Comparison of ENCODE assay signal across 11 mouse cellular contexts in genomic region chr9:59706850-59707825, GRCm38 (mm10). TPM values are rescaled to one million over a fixed set of nuclear protein-coding genes. Genes with fewer than 3 reads are reported as not detected.
DNase-seq lines count a peak whose midpoint lies in the region; ATAC-seq and TF ChIP-seq lines count a peak whose summit lies in the region.
"Had no signal": no experiment of that assay in that cellular context is flagged by ENCODE, and none has a peak within 500 bp of the region (broad histone marks: within the 10 kb centered on the region; RNA-seq: fewer than 3 reads in every experiment).

No protein-coding gene starts in this region.

- H3K4me1 ChIP-seq in bone marrow, adult 2 months (ENCODE audit: control insufficient read depth, insufficient read depth, low read length): no peaks in the 10 kb centered on the region; the same call in 1 of the 2 replicates
- peaks cover 8% of the 10 kb centered on the region; the same call in 1 of the 2 replicates for H3K4me1 ChIP-seq in lung, postnatal 0 days (ENCODE audit: insufficient read depth, low read depth, low read length)
- no peaks in the 10 kb centered on the region for H3K4me1 ChIP-seq in neural tube, embryonic 15.5 days
- H3K4me1 ChIP-seq: liver, embryonic 15.5 days had no signal

- DNase-seq in kidney, adult 8-10 months: peak; percentile 54 to 66
- DNase-seq in kidney, postnatal 10 days: no peak
- DNase-seq in lung, postnatal 0 days (ENCODE audit: low spot score): peak; percentile 95
- peak; percentile 29 for DNase-seq in thymus, postnatal 0 days (ENCODE audit: low spot score)
- no peak for DNase-seq in adrenal gland, adult 2 months
- DNase-seq in cerebellum, adult 18-20 months: no peak
- DNase-seq: embryo, embryonic 11 days; right cerebral cortex, adult 18-20 months had no signal

- H3K4me2 ChIP-seq in lung, postnatal 0 days (replicated peaks; ENCODE audit: low read depth, low read length): no peak overlapping the region
- no peak overlapping the region for H3K4me2 ChIP-seq in neural tube, embryonic 15.5 days
- H3K4me2 ChIP-seq: liver, embryonic 15.5 days had no signal

- WGBS in bone marrow, adult 2 months: 40% methylated on average over 10 of the region's 10 CpGs
- WGBS in lung, postnatal 0 days: 33% methylated on average over 10 of the region's 10 CpGs
- 74% methylated on average over 10 of the region's 10 CpGs for WGBS in neural tube, embryonic 15.5 days

- no peak for TF ChIP-seq POLR2A in bone marrow, adult 2 months (IDR thresholded peaks at IDR 0.05; ENCODE audit: borderline replicate concordance, control insufficient read depth, low read depth, low read length)

- no peaks in the 10 kb centered on the region for H3K27me3 ChIP-seq in lung, postnatal 0 days (replicated peaks; ENCODE audit: insufficient read depth, low read length)
- no peaks in the 10 kb centered on the region for H3K27me3 ChIP-seq in neural tube, embryonic 15.5 days (replicated peaks)

- H3K27ac ChIP-seq in bone marrow, adult 2 months (ENCODE audit: control insufficient read depth, insufficient read depth, low read depth, low read length, poor library complexity): peak overlapping the region; percentile 16
- peak overlapping the region; percentile 91 for H3K27ac ChIP-seq in lung, postnatal 0 days (ENCODE audit: low read length)
- no peak overlapping the region for H3K27ac ChIP-seq in neural tube, embryonic 15.5 days (replicated peaks)
- H3K27ac ChIP-seq: liver, embryonic 15.5 days had no signal

- ATAC-seq in lung, postnatal 0 days: peak; percentile 90
- no peak for ATAC-seq in neural tube, embryonic 15.5 days (ENCODE audit: low FRiP score)

- no peak for TF ChIP-seq CTCF in bone marrow, adult 2 months (IDR thresholded peaks at IDR 0.05; ENCODE audit: control insufficient read depth, insufficient read depth, low read length)
- no peak for TF ChIP-seq CTCF in lung, postnatal 0 days (IDR thresholded peaks at IDR 0.05)

- H3K36me3 ChIP-seq in lung, postnatal 0 days (ENCODE audit: insufficient read depth, low read length): no peaks in the 10 kb centered on the region
- H3K36me3 ChIP-seq in neural tube, embryonic 15.5 days: no peaks in the 10 kb centered on the region
- H3K36me3 ChIP-seq: liver, embryonic 15.5 days had no signal

- no peak overlapping the region for H3K9ac ChIP-seq in lung, postnatal 0 days (replicated peaks; ENCODE audit: low read depth)
- no peak overlapping the region for H3K9ac ChIP-seq in neural tube, embryonic 15.5 days (replicated peaks)
- H3K9ac ChIP-seq: liver, embryonic 15.5 days had no signal

- TF ChIP-seq EP300 in lung, postnatal 0 days (IDR thresholded peaks at IDR 0.05): peak; percentile 100

- no peaks in the 10 kb centered on the region for H3K9me3 ChIP-seq in lung, postnatal 0 days (ENCODE audit: low read length)
- H3K9me3 ChIP-seq in neural tube, embryonic 15.5 days (replicated peaks): no peaks in the 10 kb centered on the region
- H3K9me3 ChIP-seq: liver, embryonic 15.5 days had no signal

- H3K4me3 ChIP-seq in bone marrow, adult 2 months (replicated peaks; ENCODE audit: control insufficient read depth, low read depth, low read length): peak overlapping the region; percentile 24
- no peak overlapping the region for H3K4me3 ChIP-seq in lung, postnatal 0 days (ENCODE audit: low read depth, low read length)
- H3K4me3 ChIP-seq in neural tube, embryonic 15.5 days (replicated peaks): no peak overlapping the region
- H3K4me3 ChIP-seq: liver, embryonic 15.5 days had no signal

RNA-seq across cellular contexts. Expression of gene Gramd2, which starts 27.2 kb away (rescaled TPM):
- 2.8 TPM in 1 of 2 replicates, not detected in the other for polyA plus RNA-seq in bone marrow, adult 2 months (2011; ENCODE audit: insufficient read depth, insufficient read length, low replicate concordance, missing spikeins)
- 68.0 and 95.2 TPM in 2 replicates for polyA plus RNA-seq in lung, postnatal 0 days (2015; fragmentation: Nextera tagmentation; extraction: Ambion mirVana)
- 0.20 and 0.41 TPM in 2 replicates for polyA plus RNA-seq in thymus, postnatal 0 days (2015; fragmentation: Nextera tagmentation; extraction: Ambion mirVana)
- 3.8 and 4.2 TPM in 2 replicates for polyA plus RNA-seq in neural tube, embryonic 15.5 days (2015; fragmentation: Nextera tagmentation; extraction: Ambion mirVana)
- under 1 TPM in 1 of 2 experiments, not detected in 1; 0.40 TPM for total RNA-seq in adrenal gland, adult 2 months (2021)
- 0.09 and 0.17 TPM in 2 replicates for polyA plus RNA-seq in adrenal gland, adult 2 months (2012; rRNA removed)

RNA-seq across cellular contexts. Expression of gene Senp8, which starts 43.4 kb away (rescaled TPM):
- polyA plus RNA-seq in bone marrow, adult 2 months (2011; ENCODE audit: insufficient read depth, insufficient read length, low replicate concordance, missing spikeins): 1.1 and 3.5 TPM in 2 replicates
- 3.4 and 3.6 TPM in 2 replicates for polyA plus RNA-seq in lung, postnatal 0 days (2015; fragmentation: Nextera tagmentation; extraction: Ambion mirVana)
- 6.6 and 8.6 TPM in 2 replicates for polyA plus RNA-seq in thymus, postnatal 0 days (2015; fragmentation: Nextera tagmentation; extraction: Ambion mirVana)
- polyA plus RNA-seq in neural tube, embryonic 15.5 days (2015; fragmentation: Nextera tagmentation; extraction: Ambion mirVana): 8.4 and 11.3 TPM in 2 replicates
- 10 to 100 TPM in 1 of 2 experiments, 1 to 10 TPM in 1; 7.5 to 10.4 TPM for total RNA-seq in adrenal gland, adult 2 months (2021)
- polyA plus RNA-seq in adrenal gland, adult 2 months (2012; rRNA removed): 0.65 and 2.7 TPM in 2 replicates

RNA-seq across cellular contexts. Expression of gene Myo9a, which starts 43.6 kb away (rescaled TPM):
- 2.8 and 7.5 TPM in 2 replicates for polyA plus RNA-seq in bone marrow, adult 2 months (2011; ENCODE audit: insufficient read depth, insufficient read length, low replicate concordance, missing spikeins)
- 8.1 and 11.5 TPM in 2 replicates for polyA plus RNA-seq in lung, postnatal 0 days (2015; fragmentation: Nextera tagmentation; extraction: Ambion mirVana)
- polyA plus RNA-seq in thymus, postnatal 0 days (2015; fragmentation: Nextera tagmentation; extraction: Ambion mirVana): 3.4 and 4.3 TPM in 2 replicates
- polyA plus RNA-seq in neural tube, embryonic 15.5 days (2015; fragmentation: Nextera tagmentation; extraction: Ambion mirVana): 21.1 and 23.8 TPM in 2 replicates
- 10 to 100 TPM; 14.1 to 17.5 TPM for total RNA-seq in adrenal gland, adult 2 months (2021)
- polyA plus RNA-seq in adrenal gland, adult 2 months (2012; rRNA removed): 0.28 and 0.45 TPM in 2 replicates

RNA-seq across cellular contexts. Expression of gene Pkm, which starts 51.0 kb away (rescaled TPM):
- 121 and 351 TPM in 2 replicates for polyA plus RNA-seq in bone marrow, adult 2 months (2011; ENCODE audit: insufficient read depth, insufficient read length, low replicate concordance, missing spikeins)
- 318 and 331 TPM in 2 replicates for polyA plus RNA-seq in lung, postnatal 0 days (2015; fragmentation: Nextera tagmentation; extraction: Ambion mirVana)
- polyA plus RNA-seq in thymus, postnatal 0 days (2015; fragmentation: Nextera tagmentation; extraction: Ambion mirVana): 599 and 667 TPM in 2 replicates
- 997 and 1,089 TPM in 2 replicates for polyA plus RNA-seq in neural tube, embryonic 15.5 days (2015; fragmentation: Nextera tagmentation; extraction: Ambion mirVana)
- 100 to 1,000 TPM; 766 to 872 TPM for total RNA-seq in adrenal gland, adult 2 months (2021)
- 1,274 and 1,388 TPM in 2 replicates for polyA plus RNA-seq in adrenal gland, adult 2 months (2012; rRNA removed)

Comparison
In these comparisons a context has a peak if more than half of its experiments do, and no peak if none do; other contexts are left out.
1. DNase-seq: peak in kidney, adult 8-10 months (2 of 2), lung, postnatal 0 days (single experiment) and thymus, postnatal 0 days (single experiment); none in kidney, postnatal 10 days (single experiment), adrenal gland, adult 2 months (single experiment) and cerebellum, adult 18-20 months (0 of 2).
2. RNA of gene Gramd2, which starts 27.2 kb away (polyA plus RNA-seq): 68.0 to 95.2 TPM in lung, postnatal 0 days; 3.8 to 4.2 TPM in neural tube, embryonic 15.5 days, 2.8 TPM in bone marrow, adult 2 months, 0.20 to 0.41 TPM in thymus, postnatal 0 days and 0.09 to 0.17 TPM in adrenal gland, adult 2 months; every median in the first group is over 10 times any median in the second.